Mouse (Mus musculus) left cerebral cortex, adult 11 months (tissue): ENCODE data around the gene Ebf1.
"Not testable (repeated sequence)": the region's sequence is repeated elsewhere in the genome, so short reads cannot be mapped to it uniquely, and the experiment has no call there.

Experiments
- DNase-seq: peaks from one replicate; pipeline ENCODE4 v3.0.0; 2022; ENCODE audit warnings: low spot score

Gene Ebf1

DNA sequence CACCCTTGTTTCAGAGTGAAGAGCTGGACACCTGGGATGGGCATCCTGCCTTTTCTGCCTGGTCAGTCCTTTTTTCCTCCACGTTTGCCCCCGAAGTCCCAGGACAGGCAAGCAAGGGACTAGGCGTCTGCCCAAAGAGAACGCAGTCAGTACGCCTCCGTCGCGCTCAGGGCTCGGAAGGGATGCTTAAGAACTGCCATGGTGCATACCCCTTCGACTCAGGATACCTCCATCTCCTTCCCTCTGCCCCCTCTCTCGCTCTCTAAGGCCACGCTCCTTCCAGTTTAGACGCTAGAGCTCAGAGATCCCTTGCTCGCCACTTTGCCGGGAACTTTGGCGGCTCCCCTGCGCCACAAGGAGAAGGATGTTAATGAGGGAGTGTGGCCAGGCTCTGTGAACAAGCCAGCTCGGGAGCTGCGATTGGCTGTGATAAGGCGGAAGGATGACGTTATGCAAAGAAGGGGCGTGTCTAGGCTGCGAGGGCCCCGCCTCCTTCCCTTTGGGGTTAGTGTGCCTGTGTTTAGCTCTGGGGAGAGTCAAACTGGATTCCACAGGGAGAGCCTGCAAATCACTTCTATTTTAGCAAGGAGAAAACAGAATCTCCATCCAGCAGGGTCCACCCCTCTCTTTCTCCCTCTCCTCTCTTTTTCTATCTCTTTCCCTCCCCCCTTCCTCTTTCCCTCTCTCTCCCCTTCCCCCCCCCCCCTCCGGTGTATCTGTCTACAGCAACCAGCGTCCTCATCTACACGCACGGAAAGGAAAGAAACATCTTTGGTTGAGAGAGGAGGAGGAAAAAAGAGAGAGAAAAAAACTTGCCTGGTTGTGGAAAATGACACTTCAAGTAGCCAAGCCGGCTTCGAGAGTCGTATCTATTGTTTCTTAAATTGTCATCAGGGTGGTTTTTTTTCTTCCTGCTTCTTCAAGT is at the start of gene Ebf1:
Gene Ebf1 (plus strand): TSS at position 530 of the 925 bp plus-strand sequence.
- DNase-seq: peak; percentile 29

DNA sequence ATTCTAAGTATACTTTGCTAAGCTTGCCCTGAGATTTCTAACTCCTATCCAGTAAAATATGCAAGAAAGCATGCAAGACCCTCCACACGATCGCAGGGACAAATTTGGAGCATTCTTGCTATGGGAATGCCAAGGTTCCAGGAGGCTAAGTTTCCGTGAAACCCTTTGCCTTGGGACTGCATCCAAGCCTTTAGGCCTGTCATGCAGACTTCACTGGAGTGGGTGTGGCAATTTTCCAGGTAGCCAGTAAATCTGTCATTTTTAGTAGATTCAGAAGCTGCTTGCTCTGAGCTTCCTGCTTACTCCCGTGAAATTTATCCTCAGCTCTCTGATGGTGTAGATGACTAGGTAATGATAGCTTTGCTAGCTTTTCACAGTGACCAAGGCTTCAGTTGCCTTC is 46.8 kb upstream of the Ebf1 start:
- DNase-seq: not testable (repeated sequence)

DNA sequence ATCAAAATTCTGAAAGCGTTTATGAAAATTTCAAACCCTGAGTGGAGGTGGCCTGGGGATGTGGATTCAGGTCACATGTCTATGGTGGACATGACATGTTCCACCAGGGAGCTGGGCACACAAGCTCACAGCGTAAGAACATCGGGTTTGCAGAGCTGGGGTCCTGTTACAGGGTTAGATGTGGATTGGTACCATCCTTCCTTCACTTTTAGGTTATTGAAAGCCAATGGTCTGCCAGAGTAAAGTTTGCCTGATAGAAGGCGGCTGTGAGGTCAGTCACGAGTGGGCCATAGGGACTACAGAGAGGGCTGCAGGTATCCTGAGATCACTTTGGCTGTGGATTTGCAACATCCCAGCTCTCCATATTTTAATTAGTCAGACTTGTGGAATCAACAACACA is 44.3 kb upstream of the Ebf1 start:
- no peak for DNase-seq

DNA sequence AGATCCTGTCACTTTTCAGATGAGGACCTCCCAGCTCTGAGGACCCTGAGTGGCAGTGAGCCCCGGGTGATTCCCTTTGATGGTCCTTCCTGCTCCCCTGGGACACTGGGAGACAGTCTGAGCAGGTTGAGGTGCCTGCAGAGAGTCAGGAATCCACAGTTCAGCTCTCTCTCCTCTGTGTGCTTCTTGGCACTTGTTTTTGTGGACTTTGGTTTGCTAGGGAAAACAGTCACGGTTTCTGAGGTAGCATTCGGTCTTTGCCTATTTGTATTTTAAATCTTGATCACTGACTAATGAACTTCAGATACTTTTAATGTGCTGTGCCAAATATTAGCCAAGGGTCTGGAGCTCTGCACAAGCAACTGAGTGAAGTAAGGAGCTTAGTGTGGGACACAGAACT is 43.7 kb upstream of the Ebf1 start:
- DNase-seq: no peak

DNA sequence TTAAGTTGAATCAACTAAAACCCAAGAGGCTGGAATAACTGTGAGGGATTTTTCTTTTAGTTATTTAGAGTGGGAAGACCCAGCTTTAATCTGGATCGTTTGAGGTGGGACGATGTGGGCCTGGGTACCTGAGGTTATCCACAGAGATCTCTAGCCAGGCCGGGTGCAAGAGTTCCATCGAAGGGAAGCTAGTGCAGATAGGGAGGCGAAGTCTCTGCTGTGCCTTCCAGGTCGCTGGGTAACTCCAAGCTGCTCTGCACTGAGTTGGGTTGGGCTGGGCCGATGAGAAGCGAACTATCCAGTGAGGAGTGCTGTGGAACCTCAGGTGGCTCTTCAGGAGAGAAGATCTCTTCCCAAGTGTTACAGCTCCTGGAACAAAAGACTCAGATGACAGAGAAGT is 42.7 kb upstream of the Ebf1 start:
- DNase-seq: no peak

DNA sequence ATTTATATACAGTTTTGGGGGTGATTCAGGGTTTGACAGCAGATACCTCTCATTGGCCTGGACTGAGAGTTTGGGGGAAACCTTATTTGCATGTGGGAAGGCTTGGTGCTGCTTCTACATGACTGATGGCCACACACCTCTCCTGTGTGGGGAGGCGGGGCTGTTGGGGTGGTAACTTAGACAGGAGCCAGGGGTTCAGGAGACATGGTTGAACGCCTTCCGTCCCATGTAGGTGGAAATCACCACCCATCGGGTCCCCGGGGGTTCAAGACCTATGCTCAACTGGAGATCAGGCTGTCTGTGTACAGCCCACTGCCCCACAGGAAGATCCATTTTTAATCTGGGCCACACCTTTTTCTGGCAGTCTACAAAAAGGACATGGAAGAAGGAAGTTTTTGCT is 42.3 kb upstream of the Ebf1 start:
- DNase-seq: no peak

DNA sequence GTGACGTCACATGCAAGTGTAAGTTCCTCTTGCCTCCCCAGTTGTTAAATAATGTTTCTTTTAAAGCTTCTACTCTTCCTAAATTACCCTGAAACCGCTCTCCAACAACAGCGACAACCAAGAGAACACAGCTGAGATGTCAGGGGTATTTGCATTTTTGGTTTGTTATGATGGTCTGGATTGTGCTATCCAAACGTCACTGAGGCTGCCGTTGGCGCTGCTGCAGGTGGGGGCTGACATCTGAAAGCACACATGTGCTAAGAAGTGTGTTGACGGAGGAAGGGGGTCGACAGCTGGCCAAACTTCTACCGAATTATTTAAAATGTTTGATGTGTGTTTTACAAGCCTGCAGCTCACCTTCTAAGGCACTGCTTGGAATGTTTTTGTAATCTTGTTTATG is 39.2 kb upstream of the Ebf1 start:
- DNase-seq: no peak

DNA sequence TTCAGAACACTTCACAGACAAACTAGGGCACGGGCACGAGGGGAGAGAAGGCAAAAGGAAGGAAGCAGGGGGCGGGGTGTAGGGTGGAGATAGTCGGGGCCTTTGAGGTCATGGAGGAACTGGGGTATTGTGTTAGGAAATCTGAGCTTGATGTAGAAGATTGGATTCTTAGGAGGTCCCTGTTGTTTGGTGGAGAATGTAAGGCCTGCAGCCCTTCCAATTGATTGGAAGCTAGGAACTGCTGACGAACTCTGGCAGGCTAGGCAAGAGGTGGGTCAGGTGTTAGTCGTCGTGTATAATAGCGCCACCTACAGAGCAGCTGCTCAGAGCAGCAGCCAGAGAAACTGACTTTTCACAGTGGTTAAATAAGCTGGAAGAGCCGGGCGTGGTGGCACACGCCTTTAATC is 35.8 kb upstream of the Ebf1 start:
- DNase-seq: no peak

DNA sequence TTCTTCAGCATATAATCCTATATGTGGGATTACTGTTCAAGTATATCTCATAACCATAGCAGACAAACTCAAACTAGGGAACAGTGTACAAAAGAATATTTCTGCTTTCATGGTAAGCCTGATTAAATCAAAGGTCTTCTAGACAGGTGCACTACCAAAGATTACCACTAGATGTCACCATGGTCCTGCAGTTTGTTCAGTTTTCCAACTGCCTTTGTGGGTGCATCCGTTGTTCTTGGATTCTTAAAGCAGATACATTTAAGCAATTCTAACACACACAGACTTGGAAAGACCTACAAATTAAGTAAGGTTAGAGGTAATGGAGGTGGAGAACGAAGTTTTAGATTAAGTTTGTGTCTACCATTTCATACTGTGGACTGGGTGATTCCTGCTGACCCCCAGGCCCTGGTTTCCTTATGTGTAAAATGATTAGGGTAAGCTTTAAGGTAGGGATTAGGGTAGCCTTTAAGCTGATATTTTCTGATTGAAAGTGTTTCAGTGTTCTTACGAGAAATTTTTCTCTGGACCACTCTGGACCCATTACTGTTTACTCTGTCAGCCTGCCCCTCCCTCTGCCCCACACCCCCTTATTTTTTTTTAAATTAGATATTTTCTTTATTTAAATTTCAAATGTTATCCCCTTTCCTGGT is 30.9 kb upstream of the Ebf1 start:
- DNase-seq: peak; percentile 63

DNA sequence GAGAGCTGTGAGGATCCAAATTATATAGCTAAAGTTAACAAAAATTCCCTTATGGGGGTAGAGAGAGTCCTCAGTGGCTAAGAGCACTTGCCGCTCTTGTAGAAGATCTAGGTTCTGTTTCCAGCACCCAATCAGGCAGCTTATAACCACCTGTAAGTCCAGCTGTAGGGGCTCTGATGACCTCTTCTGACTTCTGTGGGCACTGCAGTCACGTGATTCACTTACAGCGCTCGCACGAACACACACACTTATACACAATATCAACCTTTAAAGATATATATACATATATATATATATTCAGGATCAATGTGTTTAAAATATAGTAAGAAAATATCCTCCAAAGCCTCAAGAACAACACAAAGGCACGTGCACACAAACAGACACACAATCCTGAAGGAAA is 24.1 kb upstream of the Ebf1 start:
- DNase-seq: no peak

DNA sequence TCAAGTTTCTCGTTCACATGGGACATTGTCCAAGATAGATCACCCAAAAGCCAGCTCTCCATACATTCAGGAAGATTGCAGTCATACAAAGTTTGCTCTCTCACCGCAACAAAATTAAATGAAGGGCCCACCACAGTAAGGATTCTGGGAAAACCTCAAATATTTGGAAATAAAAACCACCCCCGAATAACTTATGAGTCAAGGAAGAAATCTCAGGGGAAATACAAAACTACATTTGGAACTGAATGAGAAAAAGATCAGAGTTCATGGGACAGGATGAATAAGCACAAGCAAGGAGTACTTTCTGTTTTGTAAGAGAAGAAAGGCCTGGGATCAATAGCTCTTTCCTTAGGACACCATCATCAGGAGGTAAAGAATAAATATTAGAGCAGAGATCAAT is 22.3 kb upstream of the Ebf1 start:
- no peak for DNase-seq

DNA sequence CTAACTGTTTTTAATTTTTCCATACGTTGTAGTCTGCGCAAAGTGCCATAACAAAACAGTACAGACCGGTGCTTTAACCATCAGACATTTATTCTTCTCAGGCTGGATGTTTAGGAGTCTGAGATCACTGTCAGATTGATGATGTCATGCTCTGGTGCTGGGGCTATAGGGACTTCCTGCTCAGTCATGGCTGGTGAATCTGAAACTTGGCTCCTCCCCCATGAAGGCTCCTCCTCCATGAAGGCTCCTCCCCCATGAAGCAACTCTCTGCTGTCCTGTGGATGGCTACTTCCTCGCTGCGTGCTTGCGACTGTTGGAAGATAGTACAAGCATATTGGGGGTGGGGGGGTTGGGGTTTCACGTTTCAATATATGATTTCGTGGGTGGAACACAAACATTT is 10.2 kb upstream of the Ebf1 start:
- DNase-seq: no peak

DNA sequence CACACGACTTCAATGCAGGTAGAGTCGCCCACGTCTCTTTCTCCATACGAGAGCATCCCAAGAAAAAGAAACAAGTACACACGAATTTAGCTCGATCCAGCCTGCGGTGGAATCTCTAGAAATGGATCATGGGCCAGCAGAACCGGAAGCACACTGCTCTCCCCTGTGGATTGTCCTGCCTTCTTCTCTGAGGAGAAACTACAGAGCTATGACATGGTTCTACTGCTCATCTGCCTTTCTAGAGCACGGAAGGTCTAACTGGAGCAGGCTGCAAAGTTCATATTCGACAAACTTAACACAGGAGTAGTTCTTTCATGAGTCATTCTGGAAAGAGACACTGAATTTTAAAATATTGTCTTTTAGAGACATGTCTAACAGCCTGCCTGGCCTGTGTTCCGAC is 8.5 kb upstream of the Ebf1 start:
- DNase-seq: no peak

DNA sequence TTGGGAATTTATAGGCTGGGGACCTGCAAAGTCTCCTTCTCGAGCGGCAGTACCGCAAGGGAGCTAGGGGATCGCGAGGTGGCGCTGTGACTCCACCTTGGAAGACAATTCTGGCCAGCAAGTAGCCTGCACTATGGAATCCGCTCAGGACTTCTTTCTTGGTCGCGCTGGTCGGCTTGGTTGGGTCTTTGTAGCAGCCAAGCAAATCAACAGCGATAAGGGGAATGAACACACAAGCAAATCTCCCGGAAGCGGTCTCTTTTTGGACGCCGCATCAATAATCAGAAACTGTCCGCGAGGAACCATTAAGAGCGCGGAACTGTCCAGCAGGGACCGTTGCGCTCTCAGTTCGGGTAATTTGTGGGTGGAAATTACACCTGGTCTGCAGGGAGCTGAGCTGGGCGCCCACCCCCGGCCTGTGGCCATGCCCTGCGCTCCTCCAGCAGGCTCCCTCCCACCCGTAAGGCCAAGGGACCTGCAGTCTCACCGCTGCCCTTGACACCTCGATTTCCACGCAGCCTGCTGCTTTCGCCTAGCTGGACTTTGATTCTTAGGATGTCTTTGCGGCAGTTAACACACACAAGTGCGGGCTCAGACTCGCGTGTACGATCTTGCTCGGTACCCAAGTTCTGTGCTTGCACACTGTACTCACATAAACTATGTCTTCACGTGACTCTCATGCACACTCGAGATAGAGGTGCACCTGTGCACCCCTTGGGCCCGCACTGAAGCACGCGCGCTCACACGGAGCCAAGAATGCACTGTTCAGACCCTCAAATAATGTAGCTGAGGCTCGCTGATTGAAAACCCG is 5.9 kb upstream of the Ebf1 start:
- DNase-seq: peak; percentile 65

DNA sequence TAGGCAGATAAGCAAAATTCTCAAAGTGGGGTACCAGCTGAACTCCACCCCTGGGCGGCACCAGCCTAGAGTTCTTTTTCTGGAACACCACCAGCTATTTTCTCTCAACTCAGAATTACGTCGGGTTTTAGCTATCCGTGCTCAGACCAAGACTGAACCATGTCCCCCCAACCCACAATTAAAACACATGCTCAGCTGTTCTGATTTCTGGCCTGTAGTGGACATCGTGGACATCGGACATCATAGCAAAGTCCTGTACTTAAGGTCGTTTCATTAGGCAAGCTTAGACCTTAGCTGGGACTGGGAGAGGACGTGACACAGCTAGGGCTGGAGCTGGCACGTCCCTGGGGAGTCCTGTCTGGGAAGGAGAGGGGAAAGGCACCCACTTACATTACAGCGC is 5.0 kb upstream of the Ebf1 start:
- DNase-seq: no peak

DNA sequence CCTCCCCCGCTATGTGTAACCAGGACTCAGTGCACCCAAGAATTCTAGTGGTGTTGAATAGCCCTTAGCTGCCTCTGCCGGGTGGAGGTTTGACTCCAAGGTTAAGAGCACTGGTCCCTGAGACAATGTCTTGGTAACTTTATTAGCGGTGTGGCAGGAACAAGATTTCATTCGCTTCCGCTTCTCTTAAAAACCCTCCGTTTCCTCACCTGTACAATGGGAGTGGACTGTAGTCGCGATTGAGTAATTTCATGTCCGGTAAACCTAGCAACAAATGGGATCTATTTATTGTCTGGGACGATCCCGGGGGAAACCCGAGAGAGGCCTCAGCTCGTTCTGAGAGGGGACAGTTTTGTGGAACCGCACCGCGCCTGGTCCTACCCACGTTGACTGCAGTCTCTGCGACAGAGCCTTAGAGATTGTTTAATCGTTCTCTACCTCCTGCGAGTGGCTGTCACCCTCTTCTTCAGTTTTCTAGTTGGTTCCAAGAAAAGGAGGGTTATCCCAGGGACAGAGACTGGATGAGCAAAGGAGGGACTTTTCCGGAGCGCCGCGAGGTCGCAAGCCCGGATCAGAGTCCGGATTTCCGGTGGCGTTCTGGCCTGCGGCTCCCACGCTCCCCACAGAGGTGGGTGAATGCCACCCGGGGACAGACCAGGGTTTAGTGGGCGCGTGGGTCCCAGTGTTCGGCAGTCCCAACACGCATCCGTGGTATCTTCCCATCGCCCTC is 4.3 kb upstream of the Ebf1 start:
- no peak for DNase-seq

DNA sequence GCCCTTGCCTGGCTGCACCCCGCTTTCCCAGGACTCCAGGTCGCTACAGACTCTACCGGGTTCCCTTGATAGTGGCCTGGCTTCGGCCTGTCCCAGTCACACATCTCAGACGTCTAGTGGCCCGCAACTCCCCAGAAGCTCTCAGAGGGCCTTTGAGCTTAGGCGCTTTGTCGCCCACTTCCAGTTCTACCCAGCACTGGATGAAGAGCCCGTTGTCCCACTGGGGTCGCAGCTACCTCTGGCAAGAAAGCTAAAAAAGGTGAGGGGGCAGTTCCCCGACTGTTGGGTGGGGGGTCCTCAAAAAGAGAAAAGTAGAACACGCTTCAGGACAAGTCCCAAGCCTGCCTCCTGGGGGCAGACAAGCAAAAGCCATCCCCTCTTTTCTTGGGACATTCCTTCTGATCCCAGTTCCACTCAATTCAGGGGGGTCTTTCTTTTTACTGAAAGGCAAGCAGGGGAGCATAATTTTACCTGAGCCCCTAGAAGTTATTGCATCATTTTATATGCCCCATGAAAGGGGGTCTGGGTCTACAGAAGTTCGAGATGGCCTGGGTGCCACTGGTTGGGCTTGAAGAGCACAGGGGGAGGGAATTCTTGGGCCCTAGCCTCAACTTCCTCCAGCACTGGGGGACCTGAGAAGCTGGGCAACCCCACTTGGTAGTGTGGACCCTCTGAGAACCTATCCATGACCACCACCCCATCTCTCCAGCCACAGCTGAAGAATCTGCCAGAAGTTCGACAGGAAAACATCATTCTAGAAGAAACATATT is 3.5 kb upstream of the Ebf1 start:
- DNase-seq: no peak

DNA sequence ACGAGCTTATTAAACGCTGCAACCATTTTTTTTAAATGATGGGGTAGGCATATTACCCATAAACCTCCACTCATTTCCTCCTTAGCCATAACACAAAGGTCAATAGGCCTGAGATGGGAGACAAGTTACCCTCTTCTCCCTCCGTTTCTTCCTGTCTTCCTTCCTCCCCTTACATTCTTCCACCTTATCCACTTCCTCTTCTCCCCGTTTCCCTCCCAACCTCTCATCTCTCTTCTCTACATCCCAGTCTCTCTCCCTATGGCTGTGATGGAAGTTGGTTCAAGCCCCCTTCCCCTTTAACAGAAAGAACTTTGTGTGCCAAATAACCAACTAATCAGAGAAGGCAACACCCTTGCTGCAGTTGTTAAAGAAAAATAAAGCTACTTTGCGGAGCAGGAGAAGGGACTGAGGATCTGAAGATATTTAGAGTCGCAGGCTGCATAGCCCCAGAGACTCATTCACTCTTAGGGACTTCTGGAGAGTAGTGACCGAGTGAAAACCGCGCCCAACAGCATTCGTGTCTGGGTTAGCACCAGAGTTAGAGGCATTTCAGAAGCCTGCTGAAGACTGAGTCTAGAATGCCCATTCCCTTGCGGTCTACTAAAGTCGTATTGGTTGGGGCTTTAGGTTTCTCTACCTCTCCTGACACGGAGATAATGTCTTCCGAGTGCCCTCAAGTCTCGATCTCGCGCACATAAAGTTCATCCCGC is 884 bp upstream of the Ebf1 start:
- DNase-seq: no peak

DNA sequence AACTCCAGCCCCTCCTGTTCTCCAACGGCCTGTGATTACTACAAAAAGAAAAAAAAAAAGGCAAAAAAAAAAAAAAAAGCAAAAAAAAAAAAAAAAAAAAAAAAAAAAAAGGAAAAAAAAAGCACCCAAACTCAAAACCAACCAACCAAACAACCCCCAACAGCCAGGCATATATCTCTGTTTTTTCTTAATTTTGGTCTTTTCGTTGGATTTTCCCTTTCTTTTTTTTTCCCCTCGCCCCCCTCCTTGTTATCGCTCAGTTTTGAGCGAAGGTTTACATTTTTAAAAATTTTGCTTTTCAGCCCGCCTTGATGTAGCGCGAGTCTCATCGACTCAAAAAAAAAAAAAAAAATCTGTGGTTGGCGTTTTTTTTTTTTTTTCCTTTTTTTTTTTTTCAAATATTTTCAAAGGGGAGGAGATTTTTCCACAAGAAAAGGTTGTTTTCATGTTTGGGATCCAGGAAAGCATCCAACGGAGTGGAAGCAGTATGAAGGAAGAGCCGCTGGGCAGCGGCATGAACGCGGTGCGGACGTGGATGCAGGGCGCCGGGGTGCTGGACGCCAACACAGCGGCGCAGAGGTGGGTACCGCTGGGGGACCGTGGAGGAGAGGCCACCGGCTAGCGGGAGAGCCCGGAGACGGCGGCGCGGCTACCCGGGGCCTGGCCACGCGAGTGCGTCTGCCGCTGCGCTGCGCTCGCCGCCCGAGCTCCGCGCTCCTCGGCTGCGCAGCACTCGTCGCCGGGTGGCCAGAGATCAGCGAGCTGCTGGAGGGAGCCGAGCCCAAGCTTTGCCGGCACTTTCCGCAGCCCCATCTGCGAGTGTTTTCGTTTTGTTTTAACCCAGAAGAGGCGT is 843 bp downstream of the Ebf1 start:
- no peak for DNase-seq
